Mouse (Mus musculus) monocyte, adult 2 months (primary cell): ENCODE data around the gene St3gal6.

Experiments used
- DNase-seq, 2 experiments: peaks; one replicate each; pipeline ENCODE4 v3.0.0; 2022; ENCODE audit warnings: low spot score in 2 of 2, low read depth in 1 of 2

St3gal6 gene

GRCm38 (mm10) chr16:58523972-58524850, at the start of gene St3gal6:
TSS of gene St3gal6 (minus strand) at chr16:58524243.
- DNase-seq, result no peak

- DNase-seq, result no peak
Measured at GRCm38 (mm10) chr16:58570694-58571264, 46.7 kb upstream of the St3gal6 start.

- DNase-seq, result no peak
Measured at GRCm38 (mm10) chr16:58561196-58561595, 37.2 kb upstream of the St3gal6 start.

DNA sequence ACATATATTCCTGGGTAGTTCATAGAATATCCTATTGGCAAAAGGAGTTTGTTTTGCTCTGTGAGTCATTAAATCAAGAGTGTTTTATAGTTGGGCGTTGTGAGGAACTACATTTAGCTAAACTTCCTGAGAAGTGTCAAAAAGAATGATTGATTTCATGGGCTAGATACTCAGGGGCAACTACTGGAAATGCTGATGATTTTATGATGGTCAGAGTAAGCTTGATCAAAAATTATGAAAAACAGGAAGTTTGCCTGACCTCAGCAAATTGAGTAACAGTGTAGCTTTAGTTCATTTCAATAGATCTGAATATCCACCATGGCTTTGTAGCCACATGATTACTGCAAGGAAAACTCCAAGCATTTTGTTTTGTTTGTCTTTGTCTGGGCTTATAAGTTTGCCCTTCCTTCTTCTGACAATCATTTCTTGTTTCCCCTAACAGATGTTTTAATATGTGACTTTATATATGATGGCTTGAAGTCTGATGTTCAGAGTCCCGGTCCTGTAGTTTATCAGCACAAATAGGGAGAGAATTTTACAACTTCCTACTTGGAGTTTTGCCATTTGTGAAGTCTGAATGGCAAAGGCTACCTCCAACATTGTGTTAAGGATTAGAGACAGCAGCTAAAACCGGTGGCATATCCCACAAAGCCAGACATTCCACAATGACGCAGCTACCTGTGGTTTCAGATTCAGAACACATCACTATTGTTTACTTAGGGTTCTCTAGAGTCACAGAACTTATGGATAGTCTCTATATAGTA, 32.2 kb upstream of the St3gal6 start:
- no peak for DNase-seq

- DNase-seq, result no peak
Measured at GRCm38 (mm10) chr16:58554673-58555072, 30.6 kb upstream of the St3gal6 start.

- no peak for DNase-seq
Measured at GRCm38 (mm10) chr16:58548042-58548441, 24.0 kb upstream of the St3gal6 start.

GRCm38 (mm10) chr16:58546128-58546527, 22.1 kb upstream of the St3gal6 start:
- DNase-seq, result no peak

- no peak for DNase-seq
Measured at GRCm38 (mm10) chr16:58539490-58539889, 15.4 kb upstream of the St3gal6 start.

- no peak for DNase-seq
Measured at GRCm38 (mm10) chr16:58539011-58539410, 15.0 kb upstream of the St3gal6 start.

- no peak for DNase-seq
Measured at GRCm38 (mm10) chr16:58536076-58536475, 12.0 kb upstream of the St3gal6 start.

GRCm38 (mm10) chr16:58535236-58535635, 11.2 kb upstream of the St3gal6 start:
- no peak for DNase-seq

DNA sequence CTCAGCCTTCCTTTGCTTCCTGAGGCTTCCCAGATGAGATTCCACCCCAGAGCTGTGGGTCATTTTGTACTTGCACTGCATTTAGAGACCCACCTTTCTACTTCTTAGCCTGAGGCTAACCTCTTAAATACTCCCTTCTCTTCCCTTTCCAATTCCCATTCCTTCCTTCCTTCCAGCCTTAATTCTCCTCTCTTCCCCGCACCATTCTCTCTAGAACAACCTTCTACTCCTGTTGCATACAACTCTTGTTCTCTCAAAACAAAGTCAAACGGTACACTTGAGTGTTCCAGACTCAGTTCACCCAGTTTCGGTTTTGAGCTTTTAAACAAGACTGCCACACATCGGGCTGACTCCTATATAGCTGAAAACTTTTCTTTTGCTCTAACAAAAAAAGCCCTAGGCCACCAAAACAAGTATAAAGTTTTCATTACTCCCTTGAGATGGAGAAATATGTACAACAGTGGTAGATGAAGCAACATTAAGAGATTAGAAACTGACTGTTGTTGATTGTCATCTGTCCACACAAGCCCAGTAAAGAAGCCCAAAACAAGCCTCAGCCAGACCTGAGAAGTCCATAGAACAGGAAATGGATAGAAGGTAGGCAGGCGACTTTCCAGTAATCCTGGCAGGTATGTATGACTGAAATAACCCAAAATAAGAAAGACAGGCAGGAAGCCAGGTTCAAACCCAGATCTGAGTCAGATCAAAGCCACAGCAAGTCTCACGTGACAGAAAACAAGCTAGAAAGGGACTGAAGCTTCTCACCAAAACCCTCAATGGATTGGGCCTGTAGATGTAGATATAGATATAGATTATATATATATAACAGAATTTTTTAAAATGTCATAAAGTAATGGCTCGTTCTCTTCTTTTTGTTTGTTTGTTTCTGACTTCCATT, 10.5 kb upstream of the St3gal6 start:
- DNase-seq, result no peak

DNA sequence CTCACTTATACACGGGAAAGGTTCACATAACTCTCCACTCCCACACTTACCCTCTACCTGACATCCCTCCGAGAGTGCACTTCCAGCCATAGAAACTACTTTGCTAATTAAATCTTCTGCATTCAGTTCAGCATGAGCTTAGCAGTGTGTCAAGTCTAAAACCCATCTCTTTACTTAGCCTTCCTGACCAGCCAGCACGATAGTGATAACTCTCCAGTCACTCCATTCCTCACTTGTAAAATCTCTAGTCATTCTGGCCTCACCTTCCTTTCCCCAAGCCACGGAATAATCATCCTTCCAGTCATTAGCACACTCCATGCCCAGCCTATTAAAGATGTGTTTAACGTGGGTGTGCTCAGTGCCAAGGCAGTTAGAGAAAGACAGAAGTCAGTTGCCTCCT, 9.7 kb upstream of the St3gal6 start:
- no peak for DNase-seq

- no peak for DNase-seq
Measured at GRCm38 (mm10) chr16:58533254-58533653, 9.2 kb upstream of the St3gal6 start.

DNA sequence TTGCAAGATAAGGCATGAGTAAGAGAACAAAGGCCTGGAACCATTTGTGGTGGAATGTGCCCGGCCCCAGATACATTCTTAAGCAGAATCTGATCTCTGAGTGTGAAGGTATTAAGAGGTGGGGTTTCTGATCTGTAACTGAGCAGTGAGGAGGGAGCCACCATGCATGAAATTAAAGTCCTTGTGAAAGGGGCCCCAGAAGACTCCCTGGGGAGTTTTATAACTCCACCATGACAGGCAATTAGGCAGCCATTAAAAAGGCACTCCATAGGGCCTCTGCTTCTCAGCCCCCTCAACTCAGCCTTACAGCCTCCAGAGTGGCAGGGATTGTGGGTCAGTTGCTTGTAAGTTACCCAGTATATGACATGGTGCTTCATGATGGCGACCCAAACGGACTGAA, 8.5 kb upstream of the St3gal6 start:
- no peak for DNase-seq

GRCm38 (mm10) chr16:58527817-58528216, 3.8 kb upstream of the St3gal6 start:
- no peak for DNase-seq

- DNase-seq, result no peak
Measured at GRCm38 (mm10) chr16:58526729-58527128, 2.7 kb upstream of the St3gal6 start.

DNA sequence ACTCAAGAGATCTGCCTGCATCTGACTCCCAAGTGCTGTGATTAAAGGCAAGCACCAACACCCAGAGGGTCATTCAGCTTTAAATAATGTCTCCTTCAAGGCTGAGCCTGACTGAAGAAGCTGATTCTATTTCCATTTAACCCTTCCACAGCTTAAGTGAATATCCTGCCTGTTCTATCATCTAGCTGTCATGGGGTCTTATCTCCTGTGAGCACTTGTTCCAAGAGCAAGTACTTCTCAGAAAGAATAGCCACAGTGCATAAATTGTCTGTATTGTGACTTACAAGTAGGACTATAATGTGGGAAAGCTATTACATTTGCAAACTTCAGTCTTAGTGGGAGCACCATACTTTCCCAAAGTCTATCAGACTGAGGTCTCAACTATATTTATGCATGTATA, 1.8 kb upstream of the St3gal6 start:
- no peak for DNase-seq

DNA sequence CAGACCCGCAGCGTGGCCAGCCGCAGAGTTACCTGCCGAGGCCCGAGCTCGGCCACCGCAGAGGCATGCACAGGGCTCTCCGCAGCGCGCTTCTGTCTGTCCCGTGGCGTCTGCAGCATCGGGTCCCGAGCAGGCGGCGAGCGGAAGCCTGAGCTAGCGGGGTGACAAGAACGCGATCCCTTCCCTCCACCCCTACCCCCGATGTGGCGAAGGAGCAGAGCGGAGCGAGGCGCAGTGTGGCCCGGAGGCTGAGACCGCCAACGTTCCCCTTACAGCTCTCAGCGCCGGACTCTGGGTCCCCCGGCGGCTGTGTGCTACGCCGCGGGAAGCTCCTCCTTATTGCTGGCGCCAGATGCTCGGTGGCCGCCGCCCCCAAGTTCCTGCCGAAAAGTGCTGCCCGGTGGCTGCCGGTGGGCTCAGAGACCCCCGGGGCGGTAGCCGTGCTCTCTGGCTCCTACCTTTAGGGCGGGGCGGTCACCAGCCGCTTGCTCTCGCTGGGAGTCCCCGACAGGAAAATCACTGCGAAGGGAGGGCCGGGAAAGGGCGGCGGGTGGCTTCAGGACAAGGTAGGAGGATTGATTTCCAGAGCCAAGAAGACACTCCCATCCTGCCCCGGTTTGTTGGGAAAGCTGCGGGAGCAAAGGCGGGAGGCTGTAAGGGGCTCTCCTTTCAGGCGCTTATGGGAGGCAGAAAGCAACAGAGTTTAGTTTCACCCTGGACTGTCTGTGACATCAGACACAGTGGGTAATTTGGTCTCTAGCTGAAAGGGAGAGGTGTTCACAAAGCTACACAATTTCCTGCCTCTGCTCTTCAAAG, 791 bp downstream of the St3gal6 start:
- DNase-seq, result no peak

DNA sequence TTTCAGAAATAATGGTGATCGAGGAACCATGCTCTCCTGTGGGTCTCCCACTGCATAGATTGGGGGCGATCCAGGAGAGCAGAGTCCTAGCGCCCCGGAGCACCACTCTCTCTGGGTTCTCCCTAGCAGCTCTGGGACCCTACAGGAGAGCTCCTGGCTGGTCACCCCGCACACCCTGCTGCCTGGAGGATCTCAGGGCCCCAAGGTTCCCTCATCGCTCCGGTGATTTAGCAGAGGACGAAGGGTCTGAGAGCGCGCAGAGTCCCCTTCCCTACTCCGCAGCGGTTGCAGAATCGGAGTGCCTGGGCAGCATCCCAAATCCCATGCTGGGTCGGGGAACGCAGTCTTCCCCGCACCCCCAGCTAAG, 1.4 kb downstream of the St3gal6 start:
- no peak for DNase-seq
